Mouse (Mus musculus) ES-Bruce4 (cell line): Measurements from ENCODE around the gene Nck2. TPM values are rescaled to one million over a fixed set of nuclear protein-coding genes. Genes with fewer than 3 reads are reported as not detected.
A peak's percentile ranks its signal among the peaks of the same experiment; 100 is the strongest.

Experiments used
- H3K27ac ChIP-seq: 2 replicates; pipeline ENCODE4 v1.5.1; 2012; ENCODE audit warnings: low read length, inconsistent platforms; ENCODE audit not compliant: insufficient read depth
- H3K27me3 ChIP-seq: 2 replicates; pipeline ENCODE4 v1.6.1; 2012; ENCODE audit warnings: mild to moderate bottlenecking, low read length, inconsistent platforms; ENCODE audit not compliant: control insufficient read depth, poor library complexity, insufficient read depth, severe bottlenecking
- H3K36me3 ChIP-seq: 2 replicates; pipeline ENCODE4 v1.6.1; 2012; ENCODE audit warnings: inconsistent platforms, mild to moderate bottlenecking, low read length, moderate library complexity; ENCODE audit not compliant: control insufficient read depth, poor library complexity, insufficient read depth, severe bottlenecking
- H3K4me1 ChIP-seq: one replicate; pipeline ENCODE4 v1.8.1; 2011; ENCODE audit warnings: low read length; ENCODE audit not compliant: control insufficient read depth, insufficient read depth
- H3K4me3 ChIP-seq: 2 replicates; pipeline ENCODE4 v1.5.1; 2011; ENCODE audit warnings: low read depth, mild to moderate bottlenecking, low read length
- H3K9ac ChIP-seq: 2 replicates; pipeline ENCODE4 v1.6.1; 2012; ENCODE audit warnings: low read depth, mild to moderate bottlenecking, inconsistent platforms; ENCODE audit not compliant: poor library complexity, severe bottlenecking
- H3K9me3 ChIP-seq: replicated peaks from 2 replicates; pipeline ENCODE4 v1.6.1; 2012; ENCODE audit warnings: mild to moderate bottlenecking, low read length, inconsistent platforms; ENCODE audit not compliant: control insufficient read depth, poor library complexity, insufficient read depth, severe bottlenecking
- CTCF ChIP-seq: IDR thresholded peaks from one replicate; pipeline ENCODE4 v1.8.1; 2011; ENCODE audit warnings: low read depth, low read length
- EP300 ChIP-seq: IDR thresholded peaks from 2 replicates; pipeline ENCODE4 v1.6.1; 2011; ENCODE audit warnings: low read depth, low read length; ENCODE audit not compliant: insufficient read depth
- POLR2A ChIP-seq: IDR thresholded peaks from one replicate; pipeline ENCODE4 v1.8.1; 2011; ENCODE audit warnings: low read length; ENCODE audit not compliant: insufficient read depth
- polyA plus RNA-seq: library from polyadenylated mRNA; stranded (reverse); fragments of >200 nt; gene quantifications from 2 replicates; pipeline ENCODE4 v1.2.4, GENCODE M21; 2011; ENCODE audit warnings: low read depth; ENCODE audit not compliant: missing spikeins, insufficient read depth, insufficient read length

The Nck2 gene
- 19.8 and 21.2 TPM in 2 replicates for polyA plus RNA-seq

- peak within 1 kb of the TSS; percentile 78 for H3K4me3 ChIP-seq
- no peaks in the 10 kb centered on the region for H3K36me3 ChIP-seq
- peak within 1 kb of the TSS; percentile 92 for H3K9ac ChIP-seq
- no peak within 1 kb of the TSS for H3K27ac ChIP-seq
- H3K27me3 ChIP-seq, result no peaks in the 10 kb centered on the region
- TF ChIP-seq POLR2A (no peak), CTCF (no peak), EP300 (no peak)
- no peaks in the 10 kb centered on the region for H3K9me3 ChIP-seq
- peaks cover 2% of the 10 kb centered on the region for H3K4me1 ChIP-seq
These were observed at the start of gene Nck2 for GRCm38 (mm10) chr1:43444531-43444930. Gene Nck2, plus strand, starts transcription at chr1:43444579.

- Histone ChIP-seq H3K27ac (no peak overlapping the region), H3K9me3 (no peaks in the 10 kb centered on the region), H3K27me3 (no peaks in the 10 kb centered on the region), H3K36me3 (no peaks in the 10 kb centered on the region), H3K4me3 (no peak overlapping the region), H3K4me1 (peaks cover 3% of the 10 kb centered on the region), H3K9ac (no peak overlapping the region)
- TF ChIP-seq POLR2A (no peak), CTCF (no peak), EP300 (no peak)
These were observed 49.3 kb upstream of the Nck2 start for GRCm38 (mm10) chr1:43395040-43395439.

GRCm38 (mm10) chr1:43395799-43396198 is 48.6 kb upstream of the Nck2 start:
- TF ChIP-seq CTCF (no peak), POLR2A (no peak), EP300 (no peak)

DNA sequence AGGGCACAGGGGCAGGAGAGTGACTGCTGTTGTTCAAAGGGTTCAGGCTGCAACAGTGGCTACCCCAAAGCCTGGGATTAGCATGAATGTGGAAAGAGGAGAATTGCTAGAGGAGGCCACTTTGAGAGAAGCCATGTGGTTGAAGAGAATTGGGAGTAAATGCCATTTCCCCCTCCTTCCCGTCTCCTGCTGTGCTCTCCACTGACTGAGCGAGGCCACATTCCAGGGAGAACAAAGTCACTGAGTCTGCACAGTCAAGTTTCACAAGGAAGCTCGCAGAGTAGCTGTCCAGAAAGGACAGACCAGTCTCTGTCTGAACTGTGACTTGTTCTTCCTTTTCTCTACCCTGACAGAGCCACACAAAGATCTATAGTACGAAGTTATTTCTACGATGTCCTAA is 47.9 kb upstream of the Nck2 start:
- Histone ChIP-seq H3K36me3 (no peaks in the 10 kb centered on the region), H3K4me3 (no peak overlapping the region), H3K9ac (no peak overlapping the region), H3K27ac (no peak overlapping the region), H3K27me3 (no peaks in the 10 kb centered on the region), H3K9me3 (no peaks in the 10 kb centered on the region), H3K4me1 (peaks cover 3% of the 10 kb centered on the region)
- TF ChIP-seq CTCF (no peak), EP300 (peak; percentile 61; the same call in 1 of the 2 replicates), POLR2A (no peak)

More at GRCm38 (mm10) chr1:43395799-43396198, 48.6 kb upstream of the Nck2 start:
- no peak overlapping the region for H3K27ac ChIP-seq
- H3K27me3 ChIP-seq, result no peaks in the 10 kb centered on the region
- no peaks in the 10 kb centered on the region for H3K9me3 ChIP-seq
- H3K9ac ChIP-seq, result no peak overlapping the region
- no peak overlapping the region for H3K4me3 ChIP-seq
- H3K36me3 ChIP-seq, result no peaks in the 10 kb centered on the region
- peaks cover 3% of the 10 kb centered on the region for H3K4me1 ChIP-seq

DNA sequence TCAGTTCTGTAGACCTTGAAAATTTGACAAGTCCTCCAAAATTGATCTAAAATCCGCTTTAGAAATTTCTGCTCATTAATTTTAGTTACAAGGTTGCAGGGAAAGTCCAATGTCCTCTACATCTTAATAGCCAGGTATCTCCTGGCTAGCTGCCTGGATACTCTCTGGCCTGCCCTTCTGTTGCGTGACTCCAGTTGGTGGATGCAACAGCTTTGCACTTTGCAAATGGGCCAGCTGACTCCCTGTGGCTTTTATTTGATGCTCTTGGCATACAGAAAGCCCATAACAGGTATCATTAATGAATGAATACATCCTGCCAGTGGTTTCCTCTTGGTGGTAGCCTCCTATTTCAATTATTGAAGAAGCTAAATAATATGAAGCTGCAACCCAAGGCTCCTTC is 47.3 kb upstream of the Nck2 start:
- Histone ChIP-seq H3K27ac (no peak overlapping the region), H3K36me3 (no peaks in the 10 kb centered on the region), H3K9ac (no peak overlapping the region), H3K4me1 (peaks cover 3% of the 10 kb centered on the region), H3K27me3 (no peaks in the 10 kb centered on the region), H3K9me3 (no peaks in the 10 kb centered on the region), H3K4me3 (no peak overlapping the region)
- TF ChIP-seq CTCF, result no peak
- TF ChIP-seq POLR2A, result no peak
- TF ChIP-seq EP300, result no peak

DNA sequence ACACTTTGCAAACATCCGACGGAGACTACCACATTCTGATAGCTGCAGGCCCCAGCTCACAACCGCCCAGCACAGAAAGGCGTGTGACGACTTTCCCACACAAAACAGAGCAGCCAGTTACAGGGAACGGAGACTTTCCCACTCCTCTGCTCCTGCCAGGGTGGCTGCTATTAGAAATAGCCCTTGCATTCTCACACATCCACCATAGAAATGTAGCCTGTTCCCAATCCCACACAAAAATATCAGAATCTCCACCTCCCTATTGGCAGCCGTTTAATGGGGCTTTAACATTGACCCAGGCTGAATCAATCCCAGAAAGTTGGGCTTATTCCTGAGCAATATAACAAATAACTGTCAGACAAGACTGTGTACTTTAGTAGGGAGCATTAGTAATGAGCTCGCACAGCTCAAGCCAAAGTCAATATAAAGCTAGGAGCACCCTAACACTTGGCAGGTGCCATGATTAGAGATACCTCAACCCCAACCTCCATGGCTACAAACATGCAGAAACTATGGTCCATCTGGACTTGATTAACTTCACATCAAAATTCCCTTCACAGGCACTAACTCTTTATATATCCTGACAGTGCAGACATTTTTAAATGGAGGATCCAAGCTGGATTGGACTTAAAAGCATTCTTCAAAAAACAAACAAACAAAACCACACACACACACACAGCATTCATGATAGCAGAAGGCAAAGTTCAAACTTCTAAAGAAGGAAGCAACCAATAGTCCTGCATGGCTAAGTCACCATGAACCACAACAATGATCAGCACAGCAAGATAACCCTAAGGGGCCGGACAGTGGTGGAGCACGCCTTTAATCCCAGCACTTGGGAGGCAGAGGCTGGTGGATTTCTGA is 45.4 kb upstream of the Nck2 start:
- H3K36me3 ChIP-seq, result no peaks in the 10 kb centered on the region
- no peak overlapping the region for H3K27ac ChIP-seq
- H3K27me3 ChIP-seq, result no peaks in the 10 kb centered on the region
- H3K9me3 ChIP-seq, result no peaks in the 10 kb centered on the region
- H3K9ac ChIP-seq, result no peak overlapping the region
- no peak overlapping the region for H3K4me3 ChIP-seq
- no peak for TF ChIP-seq EP300
- no peak for TF ChIP-seq CTCF
- TF ChIP-seq POLR2A, result no peak
- H3K4me1 ChIP-seq, result peaks cover 3% of the 10 kb centered on the region
